In genomic region chr1:176877756-176878155, GRCm38 (mm10) we compare ENCODE assay signal across 9 mouse cellular contexts.
DNase-seq lines count a peak whose midpoint lies in the region; ATAC-seq and TF ChIP-seq lines count a peak whose summit lies in the region.
"Had no signal": no experiment of that assay in that cellular context is flagged by ENCODE, and none has a peak within 500 bp of the region (broad histone marks: within the 10 kb centered on the region; RNA-seq: fewer than 3 reads in every experiment).

No protein-coding gene starts in this region.

- ATAC-seq in frontal cortex, adult (ENCODE audit: low TSS enrichment): peak; percentile 79
- ATAC-seq in liver, postnatal 0 days: no peak
- no peak for ATAC-seq in liver, embryonic 12.5 days
- ATAC-seq in megakaryocyte, adult 5-6 weeks (ENCODE audit: poor library complexity, severe bottlenecking): peak; percentile 80

- DNase-seq in frontal cortex, postnatal 14 days (ENCODE audit: low spot score in 2 of 2): no peak
- DNase-seq in liver, postnatal 0 days: peak; percentile 11
- peak; percentile 58 for DNase-seq in ZHBTc4 (ENCODE audit: low read depth, low spot score)
- DNase-seq in forelimb bud, embryonic 11.5 days (ENCODE audit: low read depth, low spot score): peak; percentile 62
- no peak for DNase-seq in ovary, postnatal 36 days (ENCODE audit: low spot score)

- H3K36me3 ChIP-seq in liver, postnatal 0 days (replicated peaks; ENCODE audit: insufficient read depth, low read length): no peaks in the 10 kb centered on the region
- H3K36me3 ChIP-seq in liver, embryonic 12.5 days: no peaks in the 10 kb centered on the region
- H3K36me3 ChIP-seq: neural tube, embryonic 12.5 days had no signal

- no peak overlapping the region for H3K4me3 ChIP-seq in liver, postnatal 0 days (ENCODE audit: low read depth, low read length)
- no peak overlapping the region for H3K4me3 ChIP-seq in liver, embryonic 12.5 days
- H3K4me3 ChIP-seq: neural tube, embryonic 12.5 days had no signal

- H3K27ac ChIP-seq in liver, postnatal 0 days (ENCODE audit: low read depth): no peak overlapping the region
- H3K27ac ChIP-seq in liver, embryonic 12.5 days: no peak overlapping the region
- H3K27ac ChIP-seq: neural tube, embryonic 12.5 days had no signal

- no peak overlapping the region for H3K9ac ChIP-seq in liver, postnatal 0 days (replicated peaks)
- no peak overlapping the region for H3K9ac ChIP-seq in liver, embryonic 12.5 days
- H3K9ac ChIP-seq: neural tube, embryonic 12.5 days had no signal

- H3K4me2 ChIP-seq in liver, postnatal 0 days (ENCODE audit: low read depth, low read length): no peak overlapping the region
- H3K4me2 ChIP-seq in liver, embryonic 12.5 days: no peak overlapping the region
- H3K4me2 ChIP-seq: neural tube, embryonic 12.5 days had no signal

- no peaks in the 10 kb centered on the region for H3K4me1 ChIP-seq in liver, postnatal 0 days (ENCODE audit: insufficient read depth)
- H3K4me1 ChIP-seq in liver, embryonic 12.5 days: no peaks in the 10 kb centered on the region

- peak; percentile 79 for TF ChIP-seq CTCF in liver, postnatal 0 days (IDR thresholded peaks at IDR 0.05; ENCODE audit: low read depth)

- WGBS in liver, postnatal 0 days (ENCODE audit: insufficient replicate concordance): 37% methylated on average over 3 of the region's 3 CpGs
- 41% methylated on average over 3 of the region's 3 CpGs for WGBS in liver, embryonic 12.5 days (ENCODE audit: insufficient replicate concordance)

- H3K27me3 ChIP-seq in liver, postnatal 0 days (ENCODE audit: insufficient read depth, low read length): no peaks in the 10 kb centered on the region
- H3K27me3 ChIP-seq in liver, embryonic 12.5 days (replicated peaks): no peaks in the 10 kb centered on the region
- H3K27me3 ChIP-seq: neural tube, embryonic 12.5 days had no signal

- no peaks in the 10 kb centered on the region for H3K9me3 ChIP-seq in liver, postnatal 0 days (ENCODE audit: low read length)
- H3K9me3 ChIP-seq in liver, embryonic 12.5 days (replicated peaks): no peaks in the 10 kb centered on the region
- H3K9me3 ChIP-seq: neural tube, embryonic 12.5 days had no signal

- TF ChIP-seq EP300 in liver, postnatal 0 days (IDR thresholded peaks at IDR 0.05; ENCODE audit: low read depth): no peak

Comparison
In these comparisons a context has a peak if more than half of its experiments do, and no peak if none do; other contexts are left out.
1. ATAC-seq: peak in frontal cortex, adult (single experiment) and megakaryocyte, adult 5-6 weeks (single experiment); none in liver, postnatal 0 days (single experiment) and liver, embryonic 12.5 days (single experiment).
2. DNase-seq: peak in liver, postnatal 0 days (single experiment), ZHBTc4 (single experiment) and forelimb bud, embryonic 11.5 days (single experiment); none in frontal cortex, postnatal 14 days (0 of 2) and ovary, postnatal 36 days (single experiment).